Mouse (Mus musculus) ES-Bruce4 (cell line): ENCODE measurements around the gene Kdm4a. TPM values are rescaled to one million over a fixed set of nuclear protein-coding genes. Genes with fewer than 3 reads are reported as not detected.

Experiments used
- H3K27ac ChIP-seq: 2 replicates; pipeline ENCODE4 v1.5.1; 2012; ENCODE audit warnings: low read length, inconsistent platforms; ENCODE audit not compliant: insufficient read depth
- H3K27me3 ChIP-seq: 2 replicates; pipeline ENCODE4 v1.6.1; 2012; ENCODE audit warnings: mild to moderate bottlenecking, low read length, inconsistent platforms; ENCODE audit not compliant: control insufficient read depth, poor library complexity, insufficient read depth, severe bottlenecking
- H3K36me3 ChIP-seq: 2 replicates; pipeline ENCODE4 v1.6.1; 2012; ENCODE audit warnings: inconsistent platforms, mild to moderate bottlenecking, low read length, moderate library complexity; ENCODE audit not compliant: control insufficient read depth, poor library complexity, insufficient read depth, severe bottlenecking
- H3K4me1 ChIP-seq: one replicate; pipeline ENCODE4 v1.8.1; 2011; ENCODE audit warnings: low read length; ENCODE audit not compliant: control insufficient read depth, insufficient read depth
- H3K4me3 ChIP-seq: 2 replicates; pipeline ENCODE4 v1.5.1; 2011; ENCODE audit warnings: low read depth, mild to moderate bottlenecking, low read length
- H3K9ac ChIP-seq: 2 replicates; pipeline ENCODE4 v1.6.1; 2012; ENCODE audit warnings: low read depth, mild to moderate bottlenecking, inconsistent platforms; ENCODE audit not compliant: poor library complexity, severe bottlenecking
- H3K9me3 ChIP-seq: replicated peaks from 2 replicates; pipeline ENCODE4 v1.6.1; 2012; ENCODE audit warnings: mild to moderate bottlenecking, low read length, inconsistent platforms; ENCODE audit not compliant: control insufficient read depth, poor library complexity, insufficient read depth, severe bottlenecking
- CTCF ChIP-seq: IDR thresholded peaks from one replicate; pipeline ENCODE4 v1.8.1; 2011; ENCODE audit warnings: low read depth, low read length
- EP300 ChIP-seq: IDR thresholded peaks from 2 replicates; pipeline ENCODE4 v1.6.1; 2011; ENCODE audit warnings: low read depth, low read length; ENCODE audit not compliant: insufficient read depth
- POLR2A ChIP-seq: IDR thresholded peaks from one replicate; pipeline ENCODE4 v1.8.1; 2011; ENCODE audit warnings: low read length; ENCODE audit not compliant: insufficient read depth
- polyA plus RNA-seq: library from polyadenylated mRNA; stranded (reverse); fragments of >200 nt; gene quantifications from 2 replicates; pipeline ENCODE4 v1.2.4, GENCODE M21; 2011; ENCODE audit warnings: low read depth; ENCODE audit not compliant: missing spikeins, insufficient read depth, insufficient read length

Gene Kdm4a
- polyA plus RNA-seq, 1 experiment = 41.8 TPM

GRCm38 (mm10) chr4:118162123-118162522, 17.7 kb downstream of the Kdm4a start:
- TF ChIP-seq POLR2A (no peak), CTCF (no peak), EP300 (no peak)
- H3K27me3 ChIP-seq = no peaks in the 10 kb centered on the region
- H3K9ac ChIP-seq = no peak overlapping the region
- no peaks in the 10 kb centered on the region for H3K9me3 ChIP-seq
- no peaks in the 10 kb centered on the region for H3K4me1 ChIP-seq
- no peak overlapping the region for H3K4me3 ChIP-seq
- H3K36me3 ChIP-seq = peaks cover 42% of the 10 kb centered on the region
- H3K27ac ChIP-seq = no peak overlapping the region

- Histone ChIP-seq H3K9ac (no peak overlapping the region), H3K36me3 (peaks cover 43% of the 10 kb centered on the region), H3K9me3 (no peaks in the 10 kb centered on the region; the same call in 1 of the 2 replicates), H3K4me3 (no peak overlapping the region), H3K4me1 (no peaks in the 10 kb centered on the region), H3K27me3 (no peaks in the 10 kb centered on the region), H3K27ac (no peak overlapping the region)
- TF ChIP-seq POLR2A (no peak), CTCF (no peak), EP300 (no peak)
These were observed 22.2 kb downstream of the Kdm4a start for GRCm38 (mm10) chr4:118157666-118158065.

GRCm38 (mm10) chr4:118156559-118156958, 23.3 kb downstream of the Kdm4a start:
- no peak overlapping the region for H3K4me3 ChIP-seq
- H3K27ac ChIP-seq = no peak overlapping the region
- no peaks in the 10 kb centered on the region for H3K27me3 ChIP-seq
- no peaks in the 10 kb centered on the region for H3K4me1 ChIP-seq
- no peak for TF ChIP-seq POLR2A
- no peak overlapping the region for H3K9ac ChIP-seq
- no peaks in the 10 kb centered on the region; the same call in 1 of the 2 replicates for H3K9me3 ChIP-seq
- peaks cover 39% of the 10 kb centered on the region for H3K36me3 ChIP-seq

GRCm38 (mm10) chr4:118154889-118155288, 25.0 kb downstream of the Kdm4a start:
- H3K27me3 ChIP-seq = no peaks in the 10 kb centered on the region
- H3K27ac ChIP-seq = no peak overlapping the region
- H3K36me3 ChIP-seq = peaks cover 36% of the 10 kb centered on the region
- no peaks in the 10 kb centered on the region; the same call in 1 of the 2 replicates for H3K9me3 ChIP-seq
- H3K9ac ChIP-seq = no peak overlapping the region
- H3K4me1 ChIP-seq = no peaks in the 10 kb centered on the region
- TF ChIP-seq POLR2A = no peak
- TF ChIP-seq CTCF = no peak
- TF ChIP-seq EP300 = no peak
- no peak overlapping the region for H3K4me3 ChIP-seq

GRCm38 (mm10) chr4:118152020-118152785, 27.6 kb downstream of the Kdm4a start:
- H3K36me3 ChIP-seq = peaks cover 37% of the 10 kb centered on the region
- no peaks in the 10 kb centered on the region; the same call in 1 of the 2 replicates for H3K9me3 ChIP-seq
- H3K9ac ChIP-seq = no peak overlapping the region
- H3K27me3 ChIP-seq = no peaks in the 10 kb centered on the region
- no peak overlapping the region for H3K4me3 ChIP-seq
- H3K4me1 ChIP-seq = no peaks in the 10 kb centered on the region
- no peak overlapping the region for H3K27ac ChIP-seq
- TF ChIP-seq CTCF (no peak), EP300 (no peak), POLR2A (no peak)

GRCm38 (mm10) chr4:118150804-118151203, 29.0 kb downstream of the Kdm4a start:
- TF ChIP-seq POLR2A = no peak
- TF ChIP-seq EP300 = no peak
- TF ChIP-seq CTCF = no peak
- H3K36me3 ChIP-seq = peaks cover 45% of the 10 kb centered on the region
- H3K27me3 ChIP-seq = no peaks in the 10 kb centered on the region

More at GRCm38 (mm10) chr4:118150804-118151203, 29.0 kb downstream of the Kdm4a start:
- Histone ChIP-seq H3K4me1 (no peaks in the 10 kb centered on the region), H3K9me3 (no peaks in the 10 kb centered on the region; the same call in 1 of the 2 replicates), H3K4me3 (no peak overlapping the region), H3K27ac (no peak overlapping the region), H3K9ac (no peak overlapping the region)
